Mouse (Mus musculus) liver, postnatal 0 days (tissue): ENCODE data around the gene Tamm41.

Source experiments
- CTCF ChIP-seq: sonication (generic); IDR thresholded peaks from 2 replicates; pipeline ENCODE4 v1.5.1; 2016; ENCODE audit warnings: antibody characterized with exemption, low read depth
- EP300 ChIP-seq: IDR thresholded peaks from 2 replicates; pipeline ENCODE4 v1.6.1; 2016; ENCODE audit warnings: antibody characterized with exemption, low read depth, mild to moderate bottlenecking

DNA sequence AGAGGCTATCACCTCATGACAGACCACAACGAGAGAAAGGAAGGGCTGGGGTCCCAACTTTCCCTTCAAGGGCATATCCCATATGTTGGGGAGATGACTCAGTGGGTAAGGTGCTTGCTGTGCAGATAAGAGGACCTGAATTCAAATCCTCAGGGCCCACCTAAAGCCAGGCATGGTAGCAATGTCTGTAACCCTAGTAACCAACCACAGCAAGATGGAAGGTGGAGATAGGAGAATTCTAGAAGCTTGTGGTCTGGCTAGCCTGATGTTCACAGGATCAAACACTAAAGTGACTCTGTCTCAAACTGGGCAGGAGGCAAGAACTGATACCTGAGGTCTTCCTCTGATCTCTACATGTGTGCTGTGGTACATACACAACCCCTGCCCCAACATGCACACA, 58.0 kb downstream of the Tamm41 start:
- TF ChIP-seq CTCF (no peak), EP300 (no peak)
